8 mouse cellular contexts compared by ENCODE assay signal in genomic region chr16:17509240-17509597, GRCm38 (mm10). TPM values are rescaled to one million over a fixed set of nuclear protein-coding genes. Genes with fewer than 3 reads are reported as not detected.
A peak's percentile ranks its signal among the peaks of the same experiment; 100 is the strongest.
DNase-seq lines count a peak whose midpoint lies in the region; ATAC-seq and TF ChIP-seq lines count a peak whose summit lies in the region.

No protein-coding gene starts in this region.

- peaks cover 14% of the 10 kb centered on the region for H3K79me3 ChIP-seq in C2C12 (ENCODE audit: low read depth)

- no peak for TF ChIP-seq CTCF in C2C12 (IDR thresholded peaks at IDR 0.05; ENCODE audit: control insufficient read depth, insufficient read depth, insufficient read length)

- H3K79me2 ChIP-seq in C2C12 (ENCODE audit: control insufficient read depth, insufficient read depth): peaks cover 16% of the 10 kb centered on the region

- H3K9ac ChIP-seq in liver, embryonic 13.5 days: peak overlapping the region; percentile 75

- H3K9me3 ChIP-seq in heart, embryonic 10.5 days: no peaks in the 10 kb centered on the region
- H3K9me3 ChIP-seq in forebrain, embryonic 10.5 days: no peaks in the 10 kb centered on the region
- H3K9me3 ChIP-seq in liver, embryonic 13.5 days (replicated peaks): no peaks in the 10 kb centered on the region

- H3K36me3 ChIP-seq in heart, embryonic 10.5 days: peaks cover 32% of the 10 kb centered on the region
- peaks cover 33% of the 10 kb centered on the region for H3K36me3 ChIP-seq in C2C12 (ENCODE audit: control insufficient read depth, insufficient read depth)
- H3K36me3 ChIP-seq in forebrain, embryonic 10.5 days (replicated peaks): peaks cover 33% of the 10 kb centered on the region
- H3K36me3 ChIP-seq in liver, embryonic 13.5 days: peaks cover 29% of the 10 kb centered on the region

- H3K4me1 ChIP-seq in heart, embryonic 10.5 days: peaks cover 13% of the 10 kb centered on the region
- peaks cover 15% of the 10 kb centered on the region for H3K4me1 ChIP-seq in forebrain, embryonic 10.5 days
- peaks cover 33% of the 10 kb centered on the region for H3K4me1 ChIP-seq in liver, embryonic 13.5 days (replicated peaks)

- peak overlapping the region; percentile 93 for H3ac ChIP-seq in C2C12 (ENCODE audit: control insufficient read depth, insufficient read length, low read depth)

- no peak for ATAC-seq in liver, embryonic 13.5 days (ENCODE audit: low read depth)
- no peak for ATAC-seq in granulocyte monocyte progenitor cell, adult 5-6 weeks (replicated peaks; ENCODE audit: poor library complexity, severe bottlenecking)

- peak overlapping the region; percentile 74 for H3K4me2 ChIP-seq in liver, embryonic 13.5 days

- H3K27me3 ChIP-seq in heart, embryonic 10.5 days (ENCODE audit: insufficient read depth, poor library complexity, severe bottlenecking): peaks cover 13% of the 10 kb centered on the region; the same call in 1 of the 2 replicates
- peaks cover 4% of the 10 kb centered on the region for H3K27me3 ChIP-seq in C2C12 (ENCODE audit: control insufficient read depth, insufficient read depth, insufficient read length)
- H3K27me3 ChIP-seq in forebrain, embryonic 10.5 days (ENCODE audit: poor library complexity, severe bottlenecking): no peaks in the 10 kb centered on the region
- H3K27me3 ChIP-seq in liver, embryonic 13.5 days: peaks cover 18% of the 10 kb centered on the region

- no peak for DNase-seq in heart, embryonic 10.5 days (ENCODE audit: low spot score)
- DNase-seq in heart, adult 8-10 months (ENCODE audit: low spot score): no peak
- DNase-seq in forebrain, embryonic 10.5 days (ENCODE audit: extremely low spot score, low spot score): no peak
- DNase-seq in liver, embryonic 13.5 days: no peak
- DNase-seq in embryo, embryonic 9.5 days (ENCODE audit: extremely low spot score): no peak
- no peak for DNase-seq in kidney, postnatal 10 days

- H3K27ac ChIP-seq in heart, embryonic 10.5 days: peak overlapping the region; percentile 95
- H3K27ac ChIP-seq in forebrain, embryonic 10.5 days: peak overlapping the region; percentile 92
- peak overlapping the region; percentile 91 for H3K27ac ChIP-seq in liver, embryonic 13.5 days

- H3K4me3 ChIP-seq in heart, embryonic 10.5 days: peak overlapping the region; percentile 86
- H3K4me3 ChIP-seq in C2C12 (ENCODE audit: insufficient read depth, poor library complexity, severe bottlenecking): peak overlapping the region; percentile 63
- peak overlapping the region; percentile 68 for H3K4me3 ChIP-seq in forebrain, embryonic 10.5 days
- H3K4me3 ChIP-seq in liver, embryonic 13.5 days (replicated peaks): peak overlapping the region; percentile 76

- 13% methylated on average over 9 of the region's 9 CpGs for WGBS in heart, embryonic 10.5 days
- 15% methylated on average over 9 of the region's 9 CpGs for WGBS in forebrain, embryonic 10.5 days
- WGBS in liver, embryonic 13.5 days (ENCODE audit: insufficient replicate concordance): 7% methylated on average over 9 of the region's 9 CpGs

TF ChIP-seq in C2C12, 6 proteins besides CTCF, POLR2A, EP300 and RAD21:
- TF ChIP-seq MYOG (IDR thresholded peaks at IDR 0.05; ENCODE audit: control insufficient read depth, extremely low read depth, insufficient read length) (no peak), CEBPB (IDR thresholded peaks at IDR 0.05; ENCODE audit: low read depth) (no peak), MYOD1 (IDR thresholded peaks at IDR 0.05; ENCODE audit: control insufficient read depth, insufficient read length, low read depth) (no peak), FOSL1 (IDR thresholded peaks at IDR 0.05; ENCODE audit: insufficient read depth, low read length, poor library complexity, severe bottlenecking) (no peak), MAX (IDR thresholded peaks at IDR 0.05) (no peak), USF1 (IDR thresholded peaks at IDR 0.05; ENCODE audit: low read depth) (no peak)

RNA-seq across cellular contexts. Expression of gene Lztr1, which starts 0.7 kb away (rescaled TPM):
- polyA plus RNA-seq in heart, embryonic 10.5 days (2016; fragmentation: Nextera tagmentation; extraction: Ambion mirVana): 60.0 and 69.8 TPM in 2 replicates
- 10 to 100 TPM; 26.0 to 37.0 (median 29.7) TPM for total RNA-seq in heart, adult 8-10 months (2022)
- 69.0 TPM for polyA plus RNA-seq in C2C12 (2012; fragmentation: generic; extraction: Trizol)
- polyA plus RNA-seq in forebrain, embryonic 10.5 days (2016; fragmentation: Nextera tagmentation; extraction: Ambion mirVana): 78.1 and 92.3 TPM in 2 replicates
- polyA plus RNA-seq in liver, embryonic 13.5 days (2015; fragmentation: Nextera tagmentation; extraction: Ambion mirVana): 22.6 and 24.0 TPM in 2 replicates
- total RNA-seq in granulocyte monocyte progenitor cell, adult 5-6 weeks (2014; fragmentation: Nextera tagmentation): 35.0 and 51.1 TPM in 2 replicates
- 47.1 and 73.7 TPM in 2 replicates for total RNA-seq in granulocyte monocyte progenitor cell, adult 5-6 weeks (2017)

RNA-seq across cellular contexts. Expression of gene Aifm3, which starts 19.8 kb away (rescaled TPM):
- polyA plus RNA-seq in heart, embryonic 10.5 days (2016; fragmentation: Nextera tagmentation; extraction: Ambion mirVana): 0.71 and 0.97 TPM in 2 replicates
- under 1 TPM in 1 of 4 experiments, not detected in 3; 0.35 TPM for total RNA-seq in heart, adult 8-10 months (2022)
- not detected for polyA plus RNA-seq in C2C12 (2012; fragmentation: generic; extraction: Trizol)
- 1.3 and 2.8 TPM in 2 replicates for polyA plus RNA-seq in forebrain, embryonic 10.5 days (2016; fragmentation: Nextera tagmentation; extraction: Ambion mirVana)
- 0.76 and 1.2 TPM in 2 replicates for polyA plus RNA-seq in liver, embryonic 13.5 days (2015; fragmentation: Nextera tagmentation; extraction: Ambion mirVana)
- not detected in 2 replicates for total RNA-seq in granulocyte monocyte progenitor cell, adult 5-6 weeks (2014; fragmentation: Nextera tagmentation)
- not detected in 2 replicates for total RNA-seq in granulocyte monocyte progenitor cell, adult 5-6 weeks (2017)

RNA-seq across cellular contexts. Expression of gene Thap7, which starts 21.7 kb away (rescaled TPM):
- polyA plus RNA-seq in heart, embryonic 10.5 days (2016; fragmentation: Nextera tagmentation; extraction: Ambion mirVana): 40.8 and 48.4 TPM in 2 replicates
- total RNA-seq in heart, adult 8-10 months (2022): 10 to 100 TPM; 16.6 to 18.5 (median 17.6) TPM
- polyA plus RNA-seq in C2C12 (2012; fragmentation: generic; extraction: Trizol): 55.7 TPM
- polyA plus RNA-seq in forebrain, embryonic 10.5 days (2016; fragmentation: Nextera tagmentation; extraction: Ambion mirVana): 51.7 and 53.4 TPM in 2 replicates
- polyA plus RNA-seq in liver, embryonic 13.5 days (2015; fragmentation: Nextera tagmentation; extraction: Ambion mirVana): 30.1 and 32.0 TPM in 2 replicates
- total RNA-seq in granulocyte monocyte progenitor cell, adult 5-6 weeks (2014; fragmentation: Nextera tagmentation): 18.4 and 24.8 TPM in 2 replicates
- total RNA-seq in granulocyte monocyte progenitor cell, adult 5-6 weeks (2017): 32.1 and 43.8 TPM in 2 replicates

RNA-seq across cellular contexts. Expression of gene Lrrc74b, which starts 51.8 kb away (rescaled TPM):
- polyA plus RNA-seq in heart, embryonic 10.5 days (2016; fragmentation: Nextera tagmentation; extraction: Ambion mirVana): 0.12 and 0.26 TPM in 2 replicates
- not detected for total RNA-seq in heart, adult 8-10 months (2022)
- polyA plus RNA-seq in C2C12 (2012; fragmentation: generic; extraction: Trizol): 0.06 TPM
- polyA plus RNA-seq in forebrain, embryonic 10.5 days (2016; fragmentation: Nextera tagmentation; extraction: Ambion mirVana): 0.26 and 0.51 TPM in 2 replicates
- polyA plus RNA-seq in liver, embryonic 13.5 days (2015; fragmentation: Nextera tagmentation; extraction: Ambion mirVana): not detected in 2 replicates
- not detected in 2 replicates for total RNA-seq in granulocyte monocyte progenitor cell, adult 5-6 weeks (2014; fragmentation: Nextera tagmentation)
- total RNA-seq in granulocyte monocyte progenitor cell, adult 5-6 weeks (2017): not detected in 2 replicates

RNA-seq across cellular contexts. Expression of gene P2rx6, which starts 52.5 kb away (rescaled TPM):
- polyA plus RNA-seq in heart, embryonic 10.5 days (2016; fragmentation: Nextera tagmentation; extraction: Ambion mirVana): 0.39 and 0.73 TPM in 2 replicates
- total RNA-seq in heart, adult 8-10 months (2022): 1 to 10 TPM; 1.1 to 2.9 (median 2.0) TPM
- 1.9 TPM for polyA plus RNA-seq in C2C12 (2012; fragmentation: generic; extraction: Trizol)
- polyA plus RNA-seq in forebrain, embryonic 10.5 days (2016; fragmentation: Nextera tagmentation; extraction: Ambion mirVana): 0.46 and 0.62 TPM in 2 replicates
- 0.09 TPM in 1 of 2 replicates, not detected in the other for polyA plus RNA-seq in liver, embryonic 13.5 days (2015; fragmentation: Nextera tagmentation; extraction: Ambion mirVana)
- total RNA-seq in granulocyte monocyte progenitor cell, adult 5-6 weeks (2014; fragmentation: Nextera tagmentation): not detected in 2 replicates
- not detected in 2 replicates for total RNA-seq in granulocyte monocyte progenitor cell, adult 5-6 weeks (2017)
